Mouse (Mus musculus) cerebellum, adult 11-12 months (tissue): Measurements from ENCODE around the gene Camk2b.

ENCODE experiments used
- DNase-seq: peaks from one replicate; pipeline ENCODE4 v3.0.0; 2022

The Camk2b gene

GRCm38 (mm10) chr11:5930578-5930977 lies 135.6 kb downstream of the Camk2b start:
- no peak for DNase-seq

GRCm38 (mm10) chr11:5926696-5927220 lies 139.4 kb downstream of the Camk2b start:
- DNase-seq: no peak

- DNase-seq: no peak
Observed at GRCm38 (mm10) chr11:5924699-5925098, 141.5 kb downstream of the Camk2b start.

- no peak for DNase-seq
Observed at GRCm38 (mm10) chr11:5920323-5920960, 145.7 kb downstream of the Camk2b start.
